8 mouse cellular contexts compared by ENCODE assay signal in genomic region chr6:131292276-131292990, GRCm38 (mm10). TPM values are rescaled to one million over a fixed set of nuclear protein-coding genes. Genes with fewer than 3 reads are reported as not detected.
DNase-seq lines count a peak whose midpoint lies in the region; ATAC-seq and TF ChIP-seq lines count a peak whose summit lies in the region.

No protein-coding gene starts in this region.

- H3K9me3 ChIP-seq in limb, embryonic 15.5 days: no peaks in the 10 kb centered on the region
- H3K9me3 ChIP-seq in neural tube, embryonic 15.5 days (replicated peaks): no peaks in the 10 kb centered on the region

- peak overlapping the region; percentile 75 for H3K4me3 ChIP-seq in gastrocnemius, adult 2 months
- H3K4me3 ChIP-seq in cerebellum, adult 2 months (replicated peaks; ENCODE audit: insufficient read depth, low read depth, low read length): peak overlapping the region; percentile 99
- peak overlapping the region; percentile 66 for H3K4me3 ChIP-seq in limb, embryonic 15.5 days
- peak overlapping the region; percentile 71 for H3K4me3 ChIP-seq in neural tube, embryonic 15.5 days (replicated peaks)

- 9% methylated on average over 10 of the region's 10 CpGs for whole genome bisulfite sequencing in cerebellum, adult 2 months
- 13% methylated on average over 10 of the region's 10 CpGs for WGBS in limb, embryonic 15.5 days
- 20% methylated on average over 10 of the region's 10 CpGs for WGBS in neural tube, embryonic 15.5 days

- intact Hi-C loops in gastrocnemius, adult 2 months (cut with DNase I): loop anchor here (5.0 kb wide), 1 partner anchor 60 kb away; the partner anchor contains the start of gene Styk1

- DNase-seq in gastrocnemius, adult 2 months: no peak
- no peak for DNase-seq in gastrocnemius, postnatal 4 days (ENCODE audit: low spot score in 2 of 2)
- DNase-seq in A20 (ENCODE audit: low read depth, low spot score): peak; percentile 38
- peak; percentile 7 to 29 for DNase-seq in cerebellum, adult 2 months
- DNase-seq in spleen, postnatal 10 days (ENCODE audit: low spot score in 2 of 2): no peak

- H3K36me3 ChIP-seq in limb, embryonic 15.5 days: peaks cover 10% of the 10 kb centered on the region
- peaks cover 8% of the 10 kb centered on the region; the same call in 1 of the 2 replicates for H3K36me3 ChIP-seq in neural tube, embryonic 15.5 days

- peak overlapping the region; percentile 63 for H3K9ac ChIP-seq in limb, embryonic 15.5 days
- H3K9ac ChIP-seq in neural tube, embryonic 15.5 days (replicated peaks): peak overlapping the region; percentile 67

- no peaks in the 10 kb centered on the region for H3K4me1 ChIP-seq in cerebellum, adult 2 months (ENCODE audit: control insufficient read depth, insufficient read depth, low read length)
- H3K4me1 ChIP-seq in limb, embryonic 15.5 days: peaks cover 8% of the 10 kb centered on the region
- H3K4me1 ChIP-seq in neural tube, embryonic 15.5 days: peaks cover 17% of the 10 kb centered on the region

- H3K27ac ChIP-seq in gastrocnemius, adult 2 months: peak overlapping the region; percentile 91
- peak overlapping the region; percentile 57; the same call in 1 of the 2 replicates for H3K27ac ChIP-seq in cerebellum, adult 2 months (ENCODE audit: insufficient read depth, low read length)
- H3K27ac ChIP-seq in limb, embryonic 15.5 days: peak overlapping the region; percentile 79
- H3K27ac ChIP-seq in neural tube, embryonic 15.5 days (replicated peaks): peak overlapping the region; percentile 81

- no peaks in the 10 kb centered on the region for H3K27me3 ChIP-seq in cerebellum, adult 2 months (ENCODE audit: control insufficient read depth, insufficient read depth, low read length)
- H3K27me3 ChIP-seq in limb, embryonic 15.5 days: no peaks in the 10 kb centered on the region
- no peaks in the 10 kb centered on the region for H3K27me3 ChIP-seq in neural tube, embryonic 15.5 days (replicated peaks)

- no peak for TF ChIP-seq POLR2A in cerebellum, adult 2 months (IDR thresholded peaks at IDR 0.05; ENCODE audit: borderline replicate concordance, insufficient read depth, low read length)

- peak; percentile 8; the same call in 1 of the 2 replicates for ATAC-seq in granulocyte monocyte progenitor cell, adult 5-6 weeks (replicated peaks; ENCODE audit: poor library complexity, severe bottlenecking)
- ATAC-seq in limb, embryonic 15.5 days (ENCODE audit: insufficient number of reproducible peaks, low FRiP score, low TSS enrichment, low read depth): 0 out of 2 replicates have a peak, but pooled peaks have one; percentile 35
- ATAC-seq in neural tube, embryonic 15.5 days (ENCODE audit: low FRiP score): peak; percentile 49

- no peak for TF ChIP-seq CTCF in gastrocnemius, adult 2 months (IDR thresholded peaks at IDR 0.05)
- TF ChIP-seq CTCF in cerebellum, adult 2 months (IDR thresholded peaks at IDR 0.05; ENCODE audit: borderline replicate concordance, insufficient read depth, low read depth, low read length): no peak

- H3K4me2 ChIP-seq in limb, embryonic 15.5 days: peak overlapping the region; percentile 63
- peak overlapping the region; percentile 69 for H3K4me2 ChIP-seq in neural tube, embryonic 15.5 days

RNA-seq across cellular contexts. Expression of gene Magohb, which starts 0.6 kb away (rescaled TPM):
- 1 to 10 TPM; 3.0 to 5.9 TPM for total RNA-seq in gastrocnemius, adult 2 months (2021)
- total RNA-seq in gastrocnemius, postnatal 4 days (2021): 10 to 100 TPM; 11.9 to 12.5 TPM
- 9.6 and 10.9 TPM in 2 replicates for polyA plus RNA-seq in cerebellum, adult 2 months (2012; rRNA removed)
- total RNA-seq in granulocyte monocyte progenitor cell, adult 5-6 weeks (2014; fragmentation: Nextera tagmentation): 41.2 and 78.1 TPM in 2 replicates
- 38.8 and 64.4 TPM in 2 replicates for total RNA-seq in granulocyte monocyte progenitor cell, adult 5-6 weeks (2017)
- polyA plus RNA-seq in limb, embryonic 15.5 days (2015; fragmentation: Nextera tagmentation; extraction: Ambion mirVana): 46.0 and 50.0 TPM in 2 replicates
- 38.8 and 41.8 TPM in 2 replicates for polyA plus RNA-seq in neural tube, embryonic 15.5 days (2015; fragmentation: Nextera tagmentation; extraction: Ambion mirVana)

RNA-seq across cellular contexts. Expression of gene Klra2, which starts 45.3 kb away (rescaled TPM):
- total RNA-seq in gastrocnemius, adult 2 months (2021): not detected
- under 1 TPM in 1 of 2 experiments, not detected in 1; 0.31 TPM for total RNA-seq in gastrocnemius, postnatal 4 days (2021)
- polyA plus RNA-seq in cerebellum, adult 2 months (2012; rRNA removed): 0.15 and 0.19 TPM in 2 replicates
- not detected in 2 replicates for total RNA-seq in granulocyte monocyte progenitor cell, adult 5-6 weeks (2014; fragmentation: Nextera tagmentation)
- 0.15 and 0.47 TPM in 2 replicates for total RNA-seq in granulocyte monocyte progenitor cell, adult 5-6 weeks (2017)
- 0.29 and 0.68 TPM in 2 replicates for polyA plus RNA-seq in limb, embryonic 15.5 days (2015; fragmentation: Nextera tagmentation; extraction: Ambion mirVana)
- polyA plus RNA-seq in neural tube, embryonic 15.5 days (2015; fragmentation: Nextera tagmentation; extraction: Ambion mirVana): not detected in 2 replicates

Comparison
In these comparisons a context has a peak if more than half of its experiments do, and no peak if none do; other contexts are left out.
1. DNase-seq: peak in A20 (single experiment) and cerebellum, adult 2 months (2 of 2); none in gastrocnemius, adult 2 months (single experiment), gastrocnemius, postnatal 4 days (0 of 2) and spleen, postnatal 10 days (0 of 2).
2. Peak in every context shown above with its lines, with median percentiles within 50 percentile points of each other: H3K27ac ChIP-seq, H3K4me3 ChIP-seq and ATAC-seq.